Mouse (Mus musculus): ENCODE data around the gene Zfp114. TPM values are rescaled to one million over a fixed set of nuclear protein-coding genes. Genes with fewer than 3 reads are reported as not detected.

Zfp114 gene
- polyA plus RNA-seq, 1 experiment from 2014 or later = 8.0 TPM

- Histone ChIP-seq H3K27ac (ENCODE audit: low read length) (no peak within 1 kb of the TSS), H3K9ac (replicated peaks; ENCODE audit: low read depth, low read length) (no peak within 1 kb of the TSS)
- whole genome bisulfite sequencing = 77% methylated on average over 5 of the region's 5 CpGs
These were observed 36.5 kb downstream of the Zfp114 start, which contains the start of gene Zfp111 for GRCm38 (mm10) chr7:24211343-24211742. Zfp111 (minus strand) TSS chr7:24211443.

More at GRCm38 (mm10) chr7:24211343-24211742, 36.5 kb downstream of the Zfp114 start, which contains the start of gene Zfp111:
- Histone ChIP-seq H3K36me3 (ENCODE audit: control insufficient read depth, insufficient read depth, low read length) (no peaks in the 10 kb centered on the region), H3K9me3 (ENCODE audit: control insufficient read depth, low read depth, low read length) (no peaks in the 10 kb centered on the region), H3K4me3 (ENCODE audit: low read depth, low read length) (no peak within 1 kb of the TSS), H3K27me3 (ENCODE audit: control insufficient read depth, insufficient read depth, low read length) (no peaks in the 10 kb centered on the region), H3K4me1 (ENCODE audit: control insufficient read depth, insufficient read depth, low read length) (no peaks in the 10 kb centered on the region), H3K4me2 (replicated peaks; ENCODE audit: low read depth, low read length) (no peak within 1 kb of the TSS)
- no peak for ATAC-seq (ENCODE audit: insufficient number of reproducible peaks, insufficient read depth, low FRiP score, low read depth)

Other genes starting within 250 kb of the Zfp114 start
- gene Vmn1r179, start 248.1 kb upstream of the Zfp114 start, polyA plus RNA-seq (2014; fragmentation: Nextera tagmentation; extraction: Ambion mirVana) = not detected in 2 replicates
- not detected in 2 replicates for gene Vmn1r180, start 224.4 kb upstream of the Zfp114 start, polyA plus RNA-seq (2014; fragmentation: Nextera tagmentation; extraction: Ambion mirVana)
- not detected in 2 replicates for gene Vmn1r181, start 200.4 kb upstream of the Zfp114 start, polyA plus RNA-seq (2014; fragmentation: Nextera tagmentation; extraction: Ambion mirVana)
- not detected in 2 replicates for gene V1rd19, start 173.4 kb upstream of the Zfp114 start, polyA plus RNA-seq (2014; fragmentation: Nextera tagmentation; extraction: Ambion mirVana)
- gene Vmn1r183, start 121.8 kb upstream of the Zfp114 start, polyA plus RNA-seq (2014; fragmentation: Nextera tagmentation; extraction: Ambion mirVana) = not detected in 2 replicates
- 21.4 and 23.2 TPM in 2 replicates for gene Zfp180, start 93.1 kb upstream of the Zfp114 start, polyA plus RNA-seq (2014; fragmentation: Nextera tagmentation; extraction: Ambion mirVana)
- 5.4 and 6.3 TPM in 2 replicates for gene Zfp112, start 62.7 kb upstream of the Zfp114 start, polyA plus RNA-seq (2014; fragmentation: Nextera tagmentation; extraction: Ambion mirVana)
- gene Zfp235, start 40.9 kb upstream of the Zfp114 start, polyA plus RNA-seq (2014; fragmentation: Nextera tagmentation; extraction: Ambion mirVana) = 21.7 and 22.2 TPM in 2 replicates
- gene Zfp111, start 36.4 kb downstream of the Zfp114 start, polyA plus RNA-seq (2014; fragmentation: Nextera tagmentation; extraction: Ambion mirVana) = 13.5 and 14.9 TPM in 2 replicates
- 6.3 and 6.4 TPM in 2 replicates for gene Zfp109, start 62.5 kb downstream of the Zfp114 start, polyA plus RNA-seq (2014; fragmentation: Nextera tagmentation; extraction: Ambion mirVana)
- gene Zfp108, start 79.7 kb downstream of the Zfp114 start, polyA plus RNA-seq (2014; fragmentation: Nextera tagmentation; extraction: Ambion mirVana) = 4.5 and 4.7 TPM in 2 replicates
- gene Zfp93, start 95.4 kb downstream of the Zfp114 start, polyA plus RNA-seq (2014; fragmentation: Nextera tagmentation; extraction: Ambion mirVana) = 8.3 and 9.7 TPM in 2 replicates
- gene Zfp61, start 126.2 kb downstream of the Zfp114 start, polyA plus RNA-seq (2014; fragmentation: Nextera tagmentation; extraction: Ambion mirVana) = 35.3 and 42.7 TPM in 2 replicates
- 10.6 and 13.2 TPM in 2 replicates for gene Zfp94, start 141.6 kb downstream of the Zfp114 start, polyA plus RNA-seq (2014; fragmentation: Nextera tagmentation; extraction: Ambion mirVana)
- 0.41 TPM in 1 of 2 replicates, not detected in the other for gene Tescl, start 158.9 kb downstream of the Zfp114 start, polyA plus RNA-seq (2014; fragmentation: Nextera tagmentation; extraction: Ambion mirVana)
- not detected in 2 replicates for gene Lypd5, start 174.1 kb downstream of the Zfp114 start, polyA plus RNA-seq (2014; fragmentation: Nextera tagmentation; extraction: Ambion mirVana)
- gene Kcnn4, start 195.2 kb downstream of the Zfp114 start, polyA plus RNA-seq (2014; fragmentation: Nextera tagmentation; extraction: Ambion mirVana) = 2.4 and 3.0 TPM in 2 replicates
- 23.2 and 26.6 TPM in 2 replicates for gene Smg9, start 224.6 kb downstream of the Zfp114 start, polyA plus RNA-seq (2014; fragmentation: Nextera tagmentation; extraction: Ambion mirVana)